Mouse (Mus musculus): Measurements from ENCODE around the gene Efl1. TPM values are rescaled to one million over a fixed set of nuclear protein-coding genes. Genes with fewer than 3 reads are reported as not detected.
"Not testable (repeated sequence)": the region's sequence is repeated elsewhere in the genome, so short reads cannot be mapped to it uniquely, and the experiment has no call there.

The Efl1 gene
- polyA plus RNA-seq, 1 experiment from 2014 or later = 21.9 TPM

DNA sequence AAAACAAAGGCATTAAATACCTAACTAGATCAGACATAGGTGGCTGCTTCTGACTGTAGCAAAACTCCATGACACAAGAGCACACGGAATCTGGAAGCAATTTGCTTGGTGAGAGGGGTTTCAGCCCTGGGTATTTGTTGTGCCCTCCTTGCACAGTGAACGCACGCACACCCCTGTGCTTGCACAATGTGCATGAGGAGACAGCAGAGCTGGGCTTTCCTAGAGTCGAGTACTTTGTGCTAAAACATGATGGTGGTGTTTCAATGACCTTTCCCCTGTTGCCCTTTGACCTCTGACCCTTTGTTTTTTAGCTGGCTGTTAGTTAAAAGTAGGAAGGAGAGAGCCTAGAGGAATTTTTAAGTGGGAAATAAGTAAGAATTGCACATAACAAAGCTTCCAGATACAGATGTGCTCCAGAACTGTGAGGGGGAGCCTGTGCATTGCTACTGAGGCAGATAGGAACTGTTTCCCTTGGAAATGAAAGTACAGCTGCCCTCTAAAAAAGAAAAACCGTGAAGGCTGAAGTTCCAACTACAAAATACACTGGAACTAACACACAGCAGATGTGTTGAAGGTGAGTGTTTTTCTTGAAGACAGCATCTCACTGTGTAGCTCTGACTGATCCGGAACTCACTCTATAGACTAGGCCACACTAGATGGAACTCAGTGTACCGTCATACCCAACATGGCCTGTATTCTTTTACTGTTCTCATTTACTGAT is 74.9 kb downstream of the Efl1 start:
- H3K27me3 ChIP-seq (ENCODE audit: poor library complexity, severe bottlenecking) = no peaks in the 10 kb centered on the region
- peaks cover 55% of the 10 kb centered on the region for H3K4me1 ChIP-seq
- H3K27ac ChIP-seq = peak overlapping the region; percentile 53
- no peaks in the 10 kb centered on the region for H3K9me3 ChIP-seq
- DNase-seq (ENCODE audit: extremely low spot score, low spot score) = no peak
- H3K4me3 ChIP-seq = no peak overlapping the region
- H3K36me3 ChIP-seq (replicated peaks) = 0 out of 2 replicates have a peak, but pooled peaks cover 4% of the 10 kb centered on the region
- WGBS = 54% methylated on average over 7 of the region's 7 CpGs

DNA sequence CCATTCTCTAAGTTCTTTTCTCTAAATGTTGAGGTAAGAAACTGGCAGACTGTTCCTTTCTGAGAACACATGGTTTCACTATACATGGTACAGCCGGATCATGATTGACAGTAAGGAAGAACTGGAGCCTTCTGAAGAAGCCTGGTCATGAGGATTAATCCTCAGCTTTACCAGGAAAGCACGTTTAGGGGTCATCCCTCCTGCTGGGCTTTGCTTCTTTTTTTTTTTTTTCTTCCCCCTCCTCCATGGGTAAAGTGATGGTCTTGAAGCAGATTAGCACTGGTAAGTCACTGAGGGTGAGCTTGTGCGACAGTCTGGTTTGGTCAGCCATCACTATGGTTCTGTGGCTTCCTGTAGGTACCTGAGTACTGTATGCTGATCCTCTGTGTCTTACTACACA is 76.1 kb downstream of the Efl1 start:
- Histone ChIP-seq H3K9me3 (no peaks in the 10 kb centered on the region), H3K36me3 (replicated peaks) (0 out of 2 replicates have a peak, but pooled peaks cover 4% of the 10 kb centered on the region), H3K4me1 (peaks cover 55% of the 10 kb centered on the region), H3K27ac (peak overlapping the region; percentile 75; the same call in 1 of the 2 replicates), H3K4me3 (no peak overlapping the region), H3K27me3 (ENCODE audit: poor library complexity, severe bottlenecking) (no peaks in the 10 kb centered on the region)
- no peak for DNase-seq (ENCODE audit: extremely low spot score, low spot score)
- WGBS = 38% methylated on average over 3 of the region's 3 CpGs

DNA sequence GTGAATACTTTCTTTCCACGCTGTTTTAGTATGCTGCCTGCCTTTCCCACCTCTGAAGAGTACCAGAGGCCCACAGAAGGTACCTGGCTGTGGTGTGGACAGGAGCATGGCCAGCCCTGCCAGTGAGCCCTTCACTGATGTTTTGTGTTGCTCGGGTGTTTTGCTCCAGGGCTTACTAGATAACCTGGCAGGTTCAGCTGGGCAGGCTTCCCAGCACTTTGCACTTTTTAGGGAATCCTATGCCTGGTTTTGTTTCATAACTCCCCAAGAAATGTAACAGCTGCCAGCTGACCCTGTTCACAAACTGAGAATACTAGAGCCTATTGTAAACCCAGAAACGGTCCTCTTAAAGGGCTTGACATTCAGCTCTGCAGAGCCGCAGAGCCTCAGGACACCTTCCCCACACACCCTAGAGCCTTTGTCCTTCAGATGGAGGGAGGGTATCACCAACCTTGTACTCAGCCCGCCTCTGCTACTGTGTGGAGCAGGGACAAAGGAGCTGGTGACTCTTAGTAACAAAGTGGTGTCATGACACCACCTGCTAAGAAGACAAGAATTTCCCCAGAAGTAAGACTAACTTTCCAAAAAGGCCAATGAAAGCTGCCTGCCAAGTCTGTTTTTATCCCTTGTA is 76.7 kb downstream of the Efl1 start:
- 48% methylated on average over 5 of the region's 5 CpGs for WGBS

DNA sequence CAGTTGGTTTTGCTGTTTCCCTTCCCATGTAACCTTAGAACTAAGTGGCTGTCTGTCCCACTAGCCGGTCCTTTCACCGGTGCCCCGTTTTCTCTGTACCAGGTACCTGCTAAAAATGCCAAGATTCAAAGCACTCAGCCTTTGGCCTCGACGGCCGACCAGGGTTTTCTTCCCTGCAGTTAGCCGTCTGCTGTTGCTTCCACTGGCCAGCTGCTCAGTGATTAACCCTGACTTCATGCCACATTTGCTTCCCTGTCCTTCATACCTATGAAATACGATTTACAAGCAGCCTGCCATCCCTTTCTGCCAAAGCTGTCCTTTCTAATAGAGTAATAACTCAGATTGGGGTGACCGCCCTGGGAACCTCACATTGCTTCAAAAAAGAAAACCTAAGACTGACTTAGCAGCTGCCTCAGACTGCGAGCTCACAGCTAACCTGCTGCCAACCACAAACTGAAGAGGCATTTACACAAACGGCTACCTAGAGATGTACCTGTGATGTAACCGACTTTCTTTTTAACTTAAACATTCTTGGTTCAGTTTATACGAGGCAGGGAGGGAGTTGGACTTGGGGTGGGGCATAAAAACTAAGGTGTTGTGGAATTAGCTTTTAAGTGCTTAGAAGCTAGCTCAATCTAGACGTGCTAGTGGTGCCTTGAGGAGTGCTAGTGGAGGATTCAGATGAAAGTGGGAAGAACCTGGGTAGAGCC is 77.5 kb downstream of the Efl1 start:
- Histone ChIP-seq H3K9me3 (no peaks in the 10 kb centered on the region), H3K27ac (peak overlapping the region; percentile 75; the same call in 1 of the 2 replicates), H3K4me1 (peaks cover 49% of the 10 kb centered on the region), H3K4me3 (no peak overlapping the region), H3K36me3 (replicated peaks) (0 out of 2 replicates have a peak, but pooled peaks cover 4% of the 10 kb centered on the region), H3K27me3 (ENCODE audit: poor library complexity, severe bottlenecking) (no peaks in the 10 kb centered on the region)
- peak; percentile 13 for DNase-seq (ENCODE audit: extremely low spot score, low spot score)
- 77% methylated on average over 14 of the region's 14 CpGs for WGBS

More for the DNA sequence above, 76.7 kb downstream of the Efl1 start:
- peak overlapping the region; percentile 75 for H3K27ac ChIP-seq
- no peak overlapping the region for H3K4me3 ChIP-seq
- H3K4me1 ChIP-seq = peaks cover 55% of the 10 kb centered on the region
- no peaks in the 10 kb centered on the region for H3K9me3 ChIP-seq
- peak; percentile 13 for DNase-seq (ENCODE audit: extremely low spot score, low spot score)
- H3K27me3 ChIP-seq (ENCODE audit: poor library complexity, severe bottlenecking) = no peaks in the 10 kb centered on the region
- H3K36me3 ChIP-seq (replicated peaks) = 0 out of 2 replicates have a peak, but pooled peaks cover 4% of the 10 kb centered on the region

DNA sequence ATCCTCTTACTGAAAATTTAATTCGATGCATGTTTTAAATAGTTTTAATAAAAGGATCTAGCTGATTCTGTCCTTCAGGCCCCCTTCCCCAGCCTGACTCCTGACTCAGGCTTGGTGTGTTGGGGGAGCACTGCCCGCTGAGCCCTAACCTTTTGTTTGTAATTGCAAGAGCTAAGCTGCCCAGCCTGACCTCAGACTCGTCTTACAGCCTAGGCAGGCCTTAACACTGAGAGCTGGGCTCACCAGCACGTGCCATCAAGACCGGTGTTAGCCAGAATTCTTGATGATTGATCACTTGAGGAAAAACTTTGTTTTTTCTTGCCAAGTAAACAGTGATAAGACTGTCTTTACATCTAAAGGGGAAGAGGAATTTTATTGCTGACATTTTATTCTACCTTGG is 78.7 kb downstream of the Efl1 start:
- H3K27ac ChIP-seq = 0 out of 2 replicates have a peak overlapping the region, but pooled peaks have one; percentile 8
- H3K4me1 ChIP-seq = peaks cover 47% of the 10 kb centered on the region
- 0 out of 2 replicates have a peak, but pooled peaks cover 4% of the 10 kb centered on the region for H3K36me3 ChIP-seq (replicated peaks)
- H3K27me3 ChIP-seq (ENCODE audit: poor library complexity, severe bottlenecking) = no peaks in the 10 kb centered on the region
- no peak overlapping the region for H3K4me3 ChIP-seq
- WGBS = 43% methylated on average over 5 of the region's 5 CpGs
- peak; percentile 12 for DNase-seq (ENCODE audit: extremely low spot score, low spot score)
- H3K9me3 ChIP-seq = no peaks in the 10 kb centered on the region

DNA sequence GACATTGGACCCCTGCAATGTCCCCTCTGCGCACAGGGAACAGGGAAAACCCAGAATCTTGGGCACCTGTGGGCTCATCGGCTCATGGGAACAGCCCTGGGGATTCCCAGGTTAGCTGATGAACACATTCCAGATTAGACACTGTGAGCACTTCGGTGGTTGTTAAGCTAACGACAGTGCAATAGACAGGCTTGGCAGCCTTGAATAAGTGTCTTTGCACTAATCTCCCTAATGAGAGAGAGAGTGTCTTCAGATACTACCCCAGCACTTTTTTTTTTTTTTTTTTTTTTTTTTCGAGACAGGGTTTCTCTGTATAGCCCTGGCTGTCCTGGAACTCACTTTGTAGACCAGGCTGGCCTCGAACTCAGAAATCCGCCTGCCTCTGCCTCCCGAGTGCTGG is 80.6 kb downstream of the Efl1 start:
- peaks cover 31% of the 10 kb centered on the region for H3K4me1 ChIP-seq
- not testable (repeated sequence) for H3K9me3 ChIP-seq; H3K27me3 ChIP-seq (ENCODE audit: poor library complexity, severe bottlenecking); DNase-seq (ENCODE audit: extremely low spot score, low spot score); H3K36me3 ChIP-seq (replicated peaks); H3K27ac ChIP-seq; H3K4me3 ChIP-seq
- WGBS = 88% methylated on average over 7 of the region's 8 CpGs

DNA sequence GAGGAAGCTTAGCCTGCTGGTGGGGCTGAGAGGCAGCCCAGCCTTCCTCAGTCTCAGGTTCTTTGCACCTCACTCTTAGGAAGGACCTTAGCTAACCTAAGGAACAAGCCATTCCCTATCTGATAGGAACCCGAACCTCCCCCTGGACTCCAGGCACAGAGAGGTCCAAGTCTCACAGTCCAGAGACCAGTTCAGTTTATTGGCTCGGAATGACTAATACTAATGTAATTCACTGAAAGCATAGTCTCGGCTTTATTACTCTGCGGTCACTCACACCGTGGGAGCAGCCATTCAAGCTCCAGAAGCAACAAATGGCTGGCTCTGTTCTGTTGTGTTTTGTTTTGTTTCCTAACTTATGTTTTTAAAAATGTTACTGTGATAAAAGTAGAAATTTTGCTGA is 84.7 kb downstream of the Efl1 start:
- Histone ChIP-seq H3K4me1 (no peaks in the 10 kb centered on the region), H3K27ac (no peak overlapping the region), H3K9me3 (peaks cover 4% of the 10 kb centered on the region; the same call in 1 of the 2 replicates), H3K27me3 (ENCODE audit: poor library complexity, severe bottlenecking) (no peaks in the 10 kb centered on the region), H3K36me3 (replicated peaks) (peaks cover 11% of the 10 kb centered on the region), H3K4me3 (no peak overlapping the region)
- no peak for DNase-seq (ENCODE audit: extremely low spot score, low spot score)
- WGBS = 92% methylated on average over 5 of the region's 5 CpGs

DNA sequence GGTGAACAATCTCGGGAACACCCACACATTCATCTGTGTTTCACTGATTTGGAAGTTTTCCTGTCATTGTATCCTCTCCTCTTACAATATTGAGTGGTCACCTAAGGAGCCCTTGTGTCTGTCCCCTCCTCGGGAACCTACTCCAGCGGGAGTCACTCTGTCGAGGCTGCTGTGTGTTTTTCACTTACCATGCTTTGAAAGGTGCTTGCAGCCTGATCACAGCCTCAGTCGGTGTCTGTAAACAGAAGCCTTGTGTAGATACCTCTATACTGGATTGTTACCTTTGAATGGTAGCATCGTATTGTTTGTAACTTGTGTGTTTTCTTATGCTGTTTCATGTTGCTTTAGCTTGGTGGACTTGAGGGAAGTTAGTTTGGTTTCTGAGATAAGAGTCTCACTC is 85.6 kb downstream of the Efl1 start:
- peaks cover 9% of the 10 kb centered on the region for H3K36me3 ChIP-seq (replicated peaks)
- H3K27me3 ChIP-seq (ENCODE audit: poor library complexity, severe bottlenecking) = no peaks in the 10 kb centered on the region
- DNase-seq (ENCODE audit: extremely low spot score, low spot score) = no peak
- H3K9me3 ChIP-seq = peaks cover 4% of the 10 kb centered on the region; the same call in 1 of the 2 replicates
- WGBS = 89% methylated on average over 6 of the region's 6 CpGs
- no peaks in the 10 kb centered on the region for H3K4me1 ChIP-seq
- H3K4me3 ChIP-seq = no peak overlapping the region
- H3K27ac ChIP-seq = no peak overlapping the region

DNA sequence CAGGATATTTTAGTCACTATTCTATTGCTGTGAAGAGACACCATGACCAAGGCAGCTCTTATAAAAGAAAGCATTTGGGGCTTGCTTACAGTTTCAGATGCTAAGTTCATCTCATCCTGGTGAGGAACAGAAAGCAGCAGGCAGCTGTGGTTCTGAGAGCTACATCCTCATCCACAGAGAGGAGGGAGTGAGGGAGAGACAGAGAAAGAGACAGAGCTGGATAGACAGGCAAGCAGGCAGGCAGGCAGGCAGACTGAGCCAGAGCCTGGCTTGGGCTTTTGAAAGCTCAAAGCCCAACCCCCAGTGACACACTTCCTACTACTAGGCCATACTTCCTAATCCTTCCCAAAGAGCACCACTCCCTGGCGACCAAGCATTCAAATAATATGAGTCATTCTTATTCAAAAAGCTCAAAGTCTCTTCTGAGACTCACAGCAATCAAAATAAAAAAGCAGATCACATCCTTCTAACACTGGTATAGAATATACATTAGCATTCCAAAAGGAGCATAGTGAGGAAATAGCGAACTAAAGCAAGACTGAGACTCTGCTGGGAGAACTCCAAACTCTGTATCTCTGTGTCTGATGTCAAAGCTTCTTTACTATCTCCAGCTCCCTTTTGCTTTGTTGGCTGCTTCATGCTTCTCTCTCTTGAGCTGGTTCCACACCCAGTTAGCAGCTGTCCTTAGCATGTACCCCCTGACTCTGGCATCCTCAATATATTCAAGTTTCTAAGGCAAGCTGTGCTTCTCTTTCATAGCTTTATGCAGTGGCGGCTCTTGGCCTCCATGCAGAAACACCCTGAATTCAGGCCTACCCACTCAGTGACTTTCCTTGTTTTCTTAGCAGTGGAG is 86.6 kb downstream of the Efl1 start:
- Histone ChIP-seq H3K27ac (no peak overlapping the region), H3K9me3 (peaks cover 4% of the 10 kb centered on the region; the same call in 1 of the 2 replicates), H3K4me3 (no peak overlapping the region), H3K27me3 (ENCODE audit: poor library complexity, severe bottlenecking) (no peaks in the 10 kb centered on the region), H3K4me1 (no peaks in the 10 kb centered on the region), H3K36me3 (replicated peaks) (peaks cover 9% of the 10 kb centered on the region)
- no peak for DNase-seq (ENCODE audit: extremely low spot score, low spot score)
- WGBS = 92% methylated on average over 3 of the region's 3 CpGs

DNA sequence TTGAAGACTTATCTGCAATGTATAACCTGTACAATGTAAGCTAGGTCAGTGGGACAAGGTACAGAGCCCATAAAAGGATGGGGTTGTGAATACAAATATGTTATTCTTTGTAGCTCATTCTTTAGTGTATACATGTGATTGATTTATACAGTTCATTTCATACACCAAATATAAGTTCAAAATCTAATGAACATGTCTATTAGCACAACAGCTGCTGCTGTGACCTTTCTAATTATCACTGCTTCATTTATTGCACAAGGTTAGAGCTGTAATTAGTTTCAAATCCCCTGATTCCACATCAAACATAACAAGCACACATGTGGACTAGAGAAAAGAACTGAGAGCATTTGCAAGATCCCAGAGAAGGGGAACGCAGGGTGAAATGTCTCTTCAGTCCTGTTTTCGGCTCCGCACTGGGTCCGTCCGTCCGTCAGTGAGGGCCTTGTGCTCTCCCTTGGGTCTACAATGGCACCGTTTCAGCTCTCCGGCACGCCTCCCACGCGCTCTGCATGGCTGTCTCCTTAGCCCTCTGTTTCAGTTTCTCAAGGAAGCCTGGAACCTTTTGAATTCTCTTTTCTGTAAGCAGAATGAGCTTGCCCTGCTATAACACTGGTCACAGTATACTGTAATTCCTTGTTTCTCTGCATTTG is 94.8 kb downstream of the Efl1 start:
- no peak overlapping the region for H3K4me3 ChIP-seq
- H3K27me3 ChIP-seq (ENCODE audit: poor library complexity, severe bottlenecking) = no peaks in the 10 kb centered on the region
- no peaks in the 10 kb centered on the region for H3K9me3 ChIP-seq
- WGBS = 88% methylated on average over 11 of the region's 11 CpGs
- H3K27ac ChIP-seq = peak overlapping the region; percentile 63; the same call in 1 of the 2 replicates
- peaks cover 24% of the 10 kb centered on the region for H3K4me1 ChIP-seq
- no peak for DNase-seq (ENCODE audit: extremely low spot score, low spot score)
- H3K36me3 ChIP-seq (replicated peaks) = peaks cover 10% of the 10 kb centered on the region

DNA sequence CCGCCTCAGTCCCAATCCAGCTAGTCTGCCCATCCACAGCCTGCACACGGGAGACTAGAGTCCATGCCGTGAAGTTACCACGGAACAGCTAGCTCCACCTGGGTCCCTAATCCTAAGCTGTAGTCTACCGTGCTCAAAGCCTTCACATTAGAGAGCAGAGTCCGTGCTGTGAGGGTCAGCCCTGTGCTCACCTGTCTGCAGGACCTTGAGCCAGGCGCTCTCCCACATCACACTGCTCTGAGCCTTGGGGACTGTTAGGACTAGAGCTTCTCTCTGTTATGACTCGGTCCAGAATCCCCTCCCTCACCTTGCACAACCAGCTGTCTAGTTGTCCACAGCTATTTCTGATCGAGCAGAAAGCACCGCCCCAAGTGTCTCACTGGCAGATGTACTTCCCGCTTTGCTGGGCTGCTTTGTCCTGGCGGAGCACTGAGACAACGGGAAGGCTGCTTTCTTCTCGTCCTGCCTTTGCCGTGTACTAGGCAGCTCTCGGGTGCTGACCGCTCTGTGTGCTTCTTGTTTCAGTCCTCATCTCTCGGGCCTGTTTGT is 95.8 kb downstream of the Efl1 start:
- 88% methylated on average over 18 of the region's 18 CpGs for WGBS
- Histone ChIP-seq H3K9me3 (no peaks in the 10 kb centered on the region), H3K27ac (0 out of 2 replicates have a peak overlapping the region, but pooled peaks have one; percentile 41), H3K27me3 (ENCODE audit: poor library complexity, severe bottlenecking) (no peaks in the 10 kb centered on the region), H3K4me1 (peaks cover 30% of the 10 kb centered on the region), H3K4me3 (no peak overlapping the region), H3K36me3 (replicated peaks) (peaks cover 10% of the 10 kb centered on the region)
- no peak for DNase-seq (ENCODE audit: extremely low spot score, low spot score)
